Mouse (Mus musculus) subcutaneous adipose tissue, adult 2 months (tissue): Measurements from ENCODE around the gene Gm10428. TPM values are rescaled to one million over a fixed set of nuclear protein-coding genes. Genes with fewer than 3 reads are reported as not detected.

Source experiments
- polyA plus RNA-seq: library from polyadenylated mRNA; depleted of rRNA; stranded (reverse); fragments of >200 nt; gene quantifications from 2 replicates; pipeline ENCODE4 v1.2.3, GENCODE M21; 2012; ENCODE audit warnings: low replicate concordance; rRNA removed

Gene Gm10428
- polyA plus RNA-seq: not detected in 2 replicates

GRCm38 (mm10) chr11:62752780-62753179, at the start of gene Gm10428:
Gene Gm10428 (plus strand): TSS chr11:62753100.

DNA sequence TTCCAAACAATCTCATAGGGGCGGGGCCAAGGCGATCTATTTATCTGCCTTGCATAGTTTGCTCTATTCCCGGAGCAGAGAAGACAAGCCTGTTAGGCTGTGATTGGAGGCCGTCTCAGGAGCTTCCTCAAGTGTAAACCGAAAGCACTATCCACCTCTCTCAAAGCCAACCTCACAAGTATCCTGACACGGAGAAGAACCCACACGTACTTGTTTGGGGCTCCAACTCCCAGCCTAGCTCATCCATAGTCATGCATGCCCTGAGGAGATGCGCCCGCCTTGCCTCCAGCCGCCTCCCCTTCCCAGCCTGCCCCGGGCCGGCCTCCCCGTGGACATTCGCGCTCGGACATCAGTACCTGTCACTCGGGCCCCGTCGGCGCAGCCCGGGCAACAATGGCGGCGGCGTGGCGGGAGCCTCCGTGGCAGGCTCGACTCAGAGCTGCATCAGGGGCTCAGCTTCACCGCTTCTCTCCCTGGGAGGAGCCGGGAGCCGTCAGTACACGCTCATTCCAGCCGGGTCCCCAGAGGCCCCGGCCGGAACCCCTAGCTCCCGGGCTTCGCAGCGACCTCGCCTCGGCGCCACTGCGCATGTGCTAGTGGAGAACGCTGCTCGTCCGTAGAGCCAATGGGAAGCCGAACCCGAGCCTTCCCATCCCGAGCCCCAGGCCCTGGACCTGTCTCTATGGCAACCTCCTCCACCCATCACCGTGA, 21.4 kb upstream of the Gm10428 start, which contains the start of gene Zfp287:
Gene Zfp287 (minus strand): TSS at position 595 of the 711 bp plus-strand sequence.

GRCm38 (mm10) chr11:62788935-62789616, 36.2 kb downstream of the Gm10428 start, which contains the start of gene Zfp286:
Gene Zfp286 (minus strand): TSS chr11:62789462.

Other genes with a start within 250 kb of the Gm10428 start
- 39.3 and 53.6 TPM in 2 replicates for gene Cenpv, start 213.8 kb upstream of the Gm10428 start, polyA plus RNA-seq
- gene Ubb, start 201.9 kb upstream of the Gm10428 start, polyA plus RNA-seq: 1,963 and 2,031 TPM in 2 replicates
- gene Trpv2, start 178.6 kb upstream of the Gm10428 start, polyA plus RNA-seq: 14.3 and 27.2 TPM in 2 replicates
- gene Lrrc75a, start 104.6 kb upstream of the Gm10428 start, polyA plus RNA-seq: 5.4 and 21.2 TPM in 2 replicates
- gene Mmgt2, start 104.4 kb upstream of the Gm10428 start, polyA plus RNA-seq: 8.0 and 53.5 TPM in 2 replicates
- gene Zfp287, start 21.2 kb upstream of the Gm10428 start, polyA plus RNA-seq: 1.7 and 3.8 TPM in 2 replicates
- 0.83 and 4.6 TPM in 2 replicates for gene Zfp286, start 36.4 kb downstream of the Gm10428 start, polyA plus RNA-seq
- gene Trim16, start 67.1 kb downstream of the Gm10428 start, polyA plus RNA-seq: 10.5 and 10.9 TPM in 2 replicates
- gene Fbxw10, start 94.0 kb downstream of the Gm10428 start, polyA plus RNA-seq: 0.41 and 0.52 TPM in 2 replicates
- gene Tvp23b, start 126.4 kb downstream of the Gm10428 start, polyA plus RNA-seq: 15.8 and 19.9 TPM in 2 replicates
- 0.24 TPM in 1 of 2 replicates, not detected in the other for gene Cdrt4, start 198.1 kb downstream of the Gm10428 start, polyA plus RNA-seq